Mouse (Mus musculus) myocyte (in vitro differentiated cells): ENCODE measurements around the gene Ckap2l.

ENCODE experiments used
- E2F4 ChIP-seq: IDR thresholded peaks from one replicate; pipeline ENCODE4 v1.6.1; 2011; ENCODE audit warnings: mild to moderate bottlenecking, control low read depth, moderate library complexity; ENCODE audit not compliant: insufficient read depth
- MAX ChIP-seq: IDR thresholded peaks from one replicate; pipeline ENCODE4 v1.6.1; 2011; ENCODE audit warnings: low read depth, mild to moderate bottlenecking, control low read depth
- MYOG ChIP-seq, 3 experiments: IDR thresholded peaks; one replicate each; pipeline ENCODE4 v1.6.1; 2011; ENCODE audit warnings: control low read depth in 2 of 3, low read depth in 2 of 3, mild to moderate bottlenecking in 2 of 3; ENCODE audit not compliant: insufficient read length in 2 of 3, control insufficient read depth in 1 of 3, insufficient read depth in 1 of 3
- POLR2A ChIP-seq: IDR thresholded peaks from one replicate; pipeline ENCODE4 v1.6.1; 2011; ENCODE audit warnings: low read depth, mild to moderate bottlenecking, control low read depth, moderate library complexity; ENCODE audit not compliant: insufficient read length
- POLR2AphosphoS2 ChIP-seq: IDR thresholded peaks from one replicate; pipeline ENCODE4 v1.6.1; 2011; ENCODE audit warnings: low read depth, control low read depth; ENCODE audit not compliant: insufficient read length
- SRF ChIP-seq: IDR thresholded peaks from one replicate; pipeline ENCODE4 v1.6.1; 2011; ENCODE audit warnings: low read depth; ENCODE audit not compliant: control insufficient read depth, insufficient read length
- TCF3 ChIP-seq: IDR thresholded peaks from one replicate; pipeline ENCODE4 v1.6.1; 2011; ENCODE audit warnings: low read depth, control low read depth; ENCODE audit not compliant: insufficient read length
- USF1 ChIP-seq: IDR thresholded peaks from one replicate; pipeline ENCODE4 v1.6.1; 2011; ENCODE audit warnings: low read depth, mild to moderate bottlenecking, control low read depth, moderate library complexity

- TF ChIP-seq POLR2A (no peak), MAX (no peak), E2F4 (no peak), MYOG (IDR thresholded peaks at IDR 0.05; ENCODE audit: control insufficient read depth in 1 of 3, insufficient read depth in 1 of 3, insufficient read length in 2 of 3, low read depth in 2 of 3) (no peak), USF1 (no peak), POLR2AphosphoS2 (no peak), TCF3 (no peak), SRF (no peak)
Measured at GRCm38 (mm10) chr2:129309836-129310235, 12.8 kb upstream of the Ckap2l start, which contains the start of gene Il1a.
